Mouse (Mus musculus): ENCODE measurements at regions not wholly inside any gene's neighbourhood (a gene's known extent, or its start where the extent isn't known, plus 50 kb on each side); places are given as distances from the start of the nearest gene placed in this dataset.
"Not testable (repeated sequence)": the region's sequence is repeated elsewhere in the genome, so short reads cannot be mapped to it uniquely, and the experiment has no call there.

DNA sequence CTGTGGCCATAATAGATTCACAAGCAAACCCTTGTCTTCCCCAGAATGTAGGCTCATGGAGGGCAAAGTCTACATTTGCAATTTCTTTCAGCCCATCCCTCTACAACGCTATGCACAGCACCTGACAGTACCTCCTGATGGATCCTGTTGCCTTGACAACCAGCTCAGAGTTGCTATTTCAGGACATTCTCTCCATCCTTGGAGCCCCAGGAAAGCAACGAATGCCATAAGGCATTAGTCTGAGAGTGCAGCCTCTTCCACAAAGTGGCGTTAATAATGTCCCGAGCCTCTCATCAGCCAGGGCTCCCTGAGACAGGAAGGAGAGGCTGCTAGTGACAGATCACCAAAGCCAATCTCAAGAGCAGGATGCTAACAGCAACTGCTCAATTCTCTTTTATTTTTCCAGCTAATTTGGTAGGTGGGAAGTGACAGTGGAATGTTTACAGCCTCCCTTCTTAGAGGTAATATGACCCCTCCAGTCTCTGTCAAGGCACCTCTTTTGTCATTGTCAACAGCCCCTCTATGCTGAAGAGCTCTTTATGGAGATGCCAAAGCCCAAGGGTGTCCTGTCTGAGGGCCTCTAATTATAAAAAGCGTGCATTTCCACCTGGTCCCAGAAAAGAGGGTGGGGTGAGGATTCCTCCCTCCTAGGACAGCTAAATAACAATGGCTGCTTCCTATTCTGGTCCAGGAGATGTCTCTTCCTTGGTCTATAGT lies 174.2 kb upstream of the Castor2 start:
- H3K27ac ChIP-seq, result no peak overlapping the region
- H3K9me3 ChIP-seq, result no peaks in the 10 kb centered on the region
- DNase-seq (ENCODE audit: low spot score), result no peak

DNA sequence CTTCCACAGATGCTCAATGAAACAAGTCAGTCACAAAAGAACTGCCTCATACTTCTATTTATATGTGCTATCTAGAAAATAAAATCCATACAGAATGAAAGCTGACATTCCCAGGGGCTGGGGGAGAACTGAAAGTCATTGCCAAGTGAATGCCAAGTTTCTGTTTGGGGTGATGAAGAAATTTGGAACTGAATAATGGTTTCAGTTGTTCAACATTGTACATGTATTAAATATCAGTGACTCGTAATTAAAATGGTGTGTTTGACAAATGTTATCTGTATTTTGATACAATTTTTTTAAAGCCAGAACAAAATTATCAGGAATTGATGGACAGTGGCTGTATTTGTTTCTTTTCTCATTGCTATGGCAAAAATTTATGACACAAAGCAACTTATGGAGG lies 177.3 kb upstream of the Castor2 start:
- 90% methylated on average over 1 of the region's 1 CpGs for WGBS
- Histone ChIP-seq H3K27ac (no peak overlapping the region), H3K36me3 (no peaks in the 10 kb centered on the region), H3K4me1 (replicated peaks) (peaks cover 4% of the 10 kb centered on the region; the same call in 1 of the 2 replicates), H3K4me3 (no peak overlapping the region), H3K27me3 (ENCODE audit: insufficient read depth, poor library complexity, severe bottlenecking) (no peaks in the 10 kb centered on the region), H3K9me3 (no peaks in the 10 kb centered on the region)
- DNase-seq (ENCODE audit: low spot score), result no peak

More for the DNA sequence above, 174.2 kb upstream of the Castor2 start:
- 60% methylated on average over 5 of the region's 5 CpGs for WGBS
- Histone ChIP-seq H3K4me1 (replicated peaks) (peaks cover 4% of the 10 kb centered on the region; the same call in 1 of the 2 replicates), H3K4me3 (no peak overlapping the region), H3K27me3 (ENCODE audit: insufficient read depth, poor library complexity, severe bottlenecking) (no peaks in the 10 kb centered on the region), H3K36me3 (no peaks in the 10 kb centered on the region)

DNA sequence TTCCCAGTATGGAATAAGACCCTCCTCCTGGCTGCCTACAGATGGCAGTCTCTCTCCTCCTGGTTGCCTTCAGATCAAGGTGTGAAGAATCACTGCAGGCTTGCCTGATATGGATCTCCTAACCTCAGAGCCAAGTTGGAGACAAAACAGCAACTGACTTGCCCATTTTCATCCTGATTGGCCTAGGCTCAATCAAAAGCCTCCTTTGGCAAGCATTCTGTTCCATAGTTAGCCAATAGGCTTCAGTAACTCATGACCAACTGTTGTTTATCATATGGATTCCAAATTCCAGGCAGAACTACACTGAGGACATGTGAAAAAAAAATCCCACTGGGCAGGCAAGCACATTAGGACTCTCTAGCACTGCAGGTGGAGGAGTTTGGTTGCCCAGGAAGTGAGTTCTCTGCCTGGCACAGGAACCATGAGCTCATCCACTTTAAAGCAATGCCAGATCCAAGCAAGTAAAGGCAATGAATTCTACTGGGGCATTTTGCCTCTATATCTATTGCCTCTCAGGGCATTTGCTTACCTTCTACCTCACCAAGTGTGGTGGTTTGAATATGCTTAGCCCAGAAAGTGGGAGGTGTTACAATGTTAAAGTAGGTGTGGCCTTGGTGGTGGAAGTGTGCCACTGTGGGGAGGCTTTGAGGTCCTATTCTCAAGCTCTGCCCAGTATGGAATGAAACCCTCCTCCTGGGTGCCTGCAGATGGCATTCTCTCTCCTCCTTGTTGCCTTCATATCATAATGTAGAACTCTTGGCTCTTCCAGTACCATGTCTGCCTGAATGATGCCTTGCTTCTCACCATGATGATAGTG lies 183.6 kb upstream of the Castor2 start:
- no peak for DNase-seq (ENCODE audit: low spot score)
- Histone ChIP-seq H3K36me3 (no peaks in the 10 kb centered on the region), H3K4me3 (no peak overlapping the region), H3K4me1 (replicated peaks) (no peaks in the 10 kb centered on the region), H3K9me3 (no peaks in the 10 kb centered on the region), H3K27ac (no peak overlapping the region), H3K27me3 (ENCODE audit: insufficient read depth, poor library complexity, severe bottlenecking) (no peaks in the 10 kb centered on the region)

DNA sequence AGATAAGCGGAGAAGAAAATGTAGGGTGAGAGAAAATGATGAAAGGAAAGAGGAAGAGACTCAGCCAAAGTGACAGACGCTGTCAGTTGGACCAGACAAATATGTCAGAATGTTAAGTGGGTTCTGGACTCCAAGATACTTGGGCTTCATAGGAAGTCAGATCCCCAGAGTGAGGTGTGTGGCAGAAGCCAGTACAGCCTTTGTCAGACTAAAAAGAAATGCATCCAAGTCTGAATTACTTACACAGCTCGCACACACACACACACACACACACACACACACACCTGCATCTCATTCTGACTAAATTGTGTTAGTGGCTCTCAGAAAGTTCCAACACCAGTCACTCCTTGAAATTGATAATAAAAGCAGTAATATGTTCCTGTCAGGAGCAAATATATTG lies 192.1 kb upstream of the Castor2 start:
- H3K4me1 ChIP-seq (replicated peaks), result no peaks in the 10 kb centered on the region
- no peak overlapping the region for H3K4me3 ChIP-seq
- no peaks in the 10 kb centered on the region for H3K9me3 ChIP-seq
- DNase-seq (ENCODE audit: low spot score), result no peak
- no peaks in the 10 kb centered on the region for H3K36me3 ChIP-seq
- H3K27ac ChIP-seq, result no peak overlapping the region
- WGBS, result 84% methylated on average over 3 of the region's 3 CpGs
- H3K27me3 ChIP-seq (ENCODE audit: insufficient read depth, poor library complexity, severe bottlenecking), result no peaks in the 10 kb centered on the region

DNA sequence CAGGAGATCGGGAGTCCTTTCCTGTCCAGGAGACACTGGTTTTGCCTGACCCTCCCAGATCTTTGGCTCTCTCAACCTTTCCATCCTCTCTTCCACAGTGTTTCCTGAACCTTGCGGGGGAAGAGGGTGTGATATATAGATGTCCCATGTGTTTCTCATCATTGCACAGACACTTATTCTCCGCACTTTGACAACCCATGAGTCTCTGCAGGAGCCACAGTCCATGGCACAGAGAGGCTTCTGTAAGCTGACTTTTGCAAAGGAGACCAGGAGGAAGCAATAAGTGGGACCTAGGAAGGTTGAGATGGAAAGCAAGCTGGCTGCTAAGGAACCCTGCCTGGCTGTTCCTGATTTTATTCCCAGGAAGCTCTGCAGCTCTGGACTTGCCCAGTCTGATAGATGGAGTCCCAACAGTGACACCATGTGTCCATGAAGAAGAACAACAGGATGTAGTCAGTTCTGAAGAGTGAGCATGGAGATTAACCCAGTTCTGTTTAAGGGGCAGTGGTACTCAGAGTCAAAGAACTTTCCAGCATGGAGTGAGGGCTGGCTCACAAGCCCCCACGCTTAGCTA lies 201.4 kb upstream of the Castor2 start:
- H3K36me3 ChIP-seq, result no peaks in the 10 kb centered on the region
- no peaks in the 10 kb centered on the region for H3K4me1 ChIP-seq (replicated peaks)
- 81% methylated on average over 4 of the region's 4 CpGs for WGBS
- H3K27ac ChIP-seq, result no peak overlapping the region
- no peak overlapping the region for H3K4me3 ChIP-seq
- no peaks in the 10 kb centered on the region for H3K9me3 ChIP-seq
- peak; percentile 6 for DNase-seq (ENCODE audit: low spot score)
- H3K27me3 ChIP-seq (ENCODE audit: insufficient read depth, poor library complexity, severe bottlenecking), result no peaks in the 10 kb centered on the region

DNA sequence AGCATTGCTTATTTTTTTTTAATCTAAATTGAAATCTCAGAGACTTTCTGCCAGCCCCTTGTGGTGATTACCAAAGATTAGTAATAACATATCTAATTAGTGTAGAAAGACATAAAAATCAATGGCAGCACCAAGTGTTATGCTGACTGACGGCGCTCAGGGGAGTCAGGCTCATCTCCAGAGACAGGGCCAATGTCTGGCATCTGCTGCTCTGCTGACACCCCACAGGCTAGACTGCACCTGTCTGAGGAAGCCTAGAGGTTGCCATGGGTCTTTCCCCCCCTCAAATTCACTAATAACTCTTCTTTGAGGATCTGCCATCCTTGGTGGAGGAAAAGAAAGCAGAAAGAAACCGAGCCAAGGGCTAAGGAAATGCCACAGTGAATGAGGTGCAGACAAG lies 208.8 kb upstream of the Castor2 start:
- Histone ChIP-seq H3K27me3 (ENCODE audit: insufficient read depth, poor library complexity, severe bottlenecking) (no peaks in the 10 kb centered on the region; the same call in 1 of the 2 replicates), H3K4me1 (replicated peaks) (no peaks in the 10 kb centered on the region; the same call in 1 of the 2 replicates), H3K4me3 (no peak overlapping the region), H3K36me3 (no peaks in the 10 kb centered on the region), H3K27ac (no peak overlapping the region), H3K9me3 (no peaks in the 10 kb centered on the region)
- WGBS, result 80% methylated on average over 3 of the region's 3 CpGs
- no peak for DNase-seq (ENCODE audit: low spot score)

DNA sequence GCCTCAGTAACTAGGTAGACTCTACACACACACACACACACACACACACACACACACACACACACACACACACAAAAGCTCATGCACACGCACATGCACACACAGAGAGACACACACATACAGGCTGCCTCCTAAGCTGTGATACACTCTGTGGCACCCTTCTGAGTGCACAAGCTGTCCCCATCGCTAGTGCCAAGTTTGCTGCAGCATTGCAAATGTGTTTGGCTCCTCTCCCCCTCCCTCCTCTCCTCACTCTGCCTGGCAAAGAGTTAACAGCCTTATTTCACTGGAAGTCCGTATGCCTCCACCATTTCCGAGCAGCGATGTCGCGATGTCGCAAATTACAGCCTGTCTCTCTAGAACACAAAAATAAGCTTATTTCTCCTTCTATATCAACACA lies 209.7 kb upstream of the Castor2 start:
- Histone ChIP-seq H3K27me3 (ENCODE audit: insufficient read depth, poor library complexity, severe bottlenecking) (no peaks in the 10 kb centered on the region; the same call in 1 of the 2 replicates), H3K36me3 (no peaks in the 10 kb centered on the region), H3K4me3 (no peak overlapping the region), H3K4me1 (replicated peaks) (peaks cover 9% of the 10 kb centered on the region), H3K9me3 (no peaks in the 10 kb centered on the region), H3K27ac (no peak overlapping the region)
- DNase-seq (ENCODE audit: low spot score), result no peak
- 87% methylated on average over 8 of the region's 8 CpGs for WGBS

DNA sequence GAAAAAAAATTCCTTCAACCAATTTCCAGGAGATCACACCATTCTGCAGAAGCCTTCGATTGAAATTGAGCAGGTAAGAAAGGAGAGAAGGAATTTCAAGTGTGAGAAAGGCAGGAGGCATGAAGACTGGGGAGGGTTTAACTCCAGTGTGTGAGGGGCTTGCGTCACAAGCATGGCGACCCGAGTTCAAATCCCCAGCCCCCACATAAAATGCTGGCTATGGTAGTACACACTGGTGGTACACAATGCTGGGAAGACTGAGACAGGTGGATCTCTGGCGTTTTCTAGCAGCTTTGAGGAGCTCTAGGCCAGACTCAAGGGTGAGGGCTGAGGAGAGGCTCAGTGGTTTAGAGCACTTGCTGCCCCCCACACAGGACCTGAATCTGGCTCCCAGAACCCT lies 214.0 kb upstream of the Castor2 start:
- H3K27ac ChIP-seq, result peak overlapping the region; percentile 79
- WGBS, result 83% methylated on average over 5 of the region's 5 CpGs

DNA sequence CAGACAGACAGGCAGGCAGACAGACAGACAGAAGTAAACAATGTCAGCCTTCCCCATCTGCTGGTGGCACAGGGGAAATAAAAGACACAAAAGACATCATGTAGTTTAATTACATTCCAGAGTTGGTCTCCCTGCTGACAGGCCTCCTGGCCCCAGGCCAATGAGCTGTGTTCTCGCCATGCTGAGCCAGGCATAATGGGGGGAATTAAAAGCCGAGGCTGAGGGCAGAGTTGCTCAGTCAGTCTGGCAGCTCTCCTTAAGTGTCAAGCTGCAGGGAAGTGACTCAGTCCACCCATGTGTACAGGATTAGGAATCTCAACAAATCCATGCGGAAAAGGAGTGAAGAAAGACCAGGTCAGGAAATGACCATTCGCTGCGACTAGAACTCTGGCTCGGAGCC lies 214.5 kb upstream of the Castor2 start:
- DNase-seq (ENCODE audit: low spot score), result peak; percentile 69
- Histone ChIP-seq H3K4me1 (replicated peaks) (peaks cover 16% of the 10 kb centered on the region), H3K4me3 (no peak overlapping the region), H3K9me3 (no peaks in the 10 kb centered on the region), H3K36me3 (no peaks in the 10 kb centered on the region), H3K27ac (peak overlapping the region; percentile 79), H3K27me3 (ENCODE audit: insufficient read depth, poor library complexity, severe bottlenecking) (no peaks in the 10 kb centered on the region)
- WGBS, result 23% methylated on average over 6 of the region's 6 CpGs

More for the DNA sequence above, 214.0 kb upstream of the Castor2 start:
- no peaks in the 10 kb centered on the region for H3K27me3 ChIP-seq (ENCODE audit: insufficient read depth, poor library complexity, severe bottlenecking)
- no peak overlapping the region for H3K4me3 ChIP-seq
- H3K4me1 ChIP-seq (replicated peaks), result peaks cover 16% of the 10 kb centered on the region
- no peak for DNase-seq (ENCODE audit: low spot score)
- no peaks in the 10 kb centered on the region for H3K36me3 ChIP-seq
- no peaks in the 10 kb centered on the region for H3K9me3 ChIP-seq

DNA sequence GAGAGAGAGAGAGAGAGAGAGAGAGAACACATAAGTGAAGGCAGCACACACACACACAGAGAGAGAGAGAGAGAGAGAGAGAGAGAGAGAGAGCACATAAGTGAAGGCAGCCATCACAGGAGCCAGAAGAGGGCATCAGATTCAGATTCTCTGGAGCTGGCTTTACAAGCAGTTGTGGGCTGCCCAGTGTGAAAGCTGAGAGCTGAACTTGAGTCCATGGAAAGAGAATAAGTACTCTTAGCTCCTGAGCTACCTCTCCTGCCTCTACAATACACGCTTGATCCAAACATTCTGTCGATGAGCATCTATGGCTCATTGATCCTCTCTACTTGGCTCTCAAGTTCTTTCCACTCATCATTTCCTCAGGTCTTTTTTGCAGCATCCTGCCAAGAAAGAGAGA lies 214.9 kb upstream of the Castor2 start:
- H3K4me1 ChIP-seq (replicated peaks), result peaks cover 16% of the 10 kb centered on the region
- peak overlapping the region; percentile 79 for H3K27ac ChIP-seq
- H3K9me3 ChIP-seq, result no peaks in the 10 kb centered on the region
- H3K36me3 ChIP-seq, result no peaks in the 10 kb centered on the region
- no peak for DNase-seq (ENCODE audit: low spot score)
- 45% methylated on average over 2 of the region's 2 CpGs for WGBS
- H3K27me3 ChIP-seq (ENCODE audit: insufficient read depth, poor library complexity, severe bottlenecking), result no peaks in the 10 kb centered on the region
- no peak overlapping the region for H3K4me3 ChIP-seq

DNA sequence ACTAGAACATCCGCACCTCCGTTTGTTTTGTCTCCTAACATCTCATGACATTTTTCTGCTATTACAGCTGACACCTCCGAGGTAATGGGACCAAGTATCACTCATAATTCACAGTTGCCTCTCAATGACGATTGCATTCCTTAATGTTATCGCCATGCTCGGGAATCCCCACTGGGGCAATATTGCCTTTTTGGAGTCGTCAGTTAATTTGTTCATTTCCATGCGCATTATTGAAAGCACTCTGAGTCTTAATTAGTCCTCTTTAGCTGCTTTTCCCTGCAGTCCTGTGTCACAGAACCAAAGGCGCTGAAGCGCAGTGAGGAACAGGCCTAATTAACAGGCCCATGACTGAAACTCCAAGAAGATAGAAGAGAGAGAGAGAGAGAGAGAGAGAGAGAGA lies 255.0 kb upstream of the Castor2 start:
- Histone ChIP-seq H3K27me3 (ENCODE audit: insufficient read depth, poor library complexity, severe bottlenecking) (peaks cover 15% of the 10 kb centered on the region), H3K4me1 (replicated peaks) (peaks cover 6% of the 10 kb centered on the region; the same call in 1 of the 2 replicates), H3K36me3 (no peaks in the 10 kb centered on the region), H3K4me3 (no peak overlapping the region), H3K9me3 (no peaks in the 10 kb centered on the region), H3K27ac (no peak overlapping the region)
- 66% methylated on average over 10 of the region's 10 CpGs for WGBS
- DNase-seq (ENCODE audit: low spot score), result no peak

DNA sequence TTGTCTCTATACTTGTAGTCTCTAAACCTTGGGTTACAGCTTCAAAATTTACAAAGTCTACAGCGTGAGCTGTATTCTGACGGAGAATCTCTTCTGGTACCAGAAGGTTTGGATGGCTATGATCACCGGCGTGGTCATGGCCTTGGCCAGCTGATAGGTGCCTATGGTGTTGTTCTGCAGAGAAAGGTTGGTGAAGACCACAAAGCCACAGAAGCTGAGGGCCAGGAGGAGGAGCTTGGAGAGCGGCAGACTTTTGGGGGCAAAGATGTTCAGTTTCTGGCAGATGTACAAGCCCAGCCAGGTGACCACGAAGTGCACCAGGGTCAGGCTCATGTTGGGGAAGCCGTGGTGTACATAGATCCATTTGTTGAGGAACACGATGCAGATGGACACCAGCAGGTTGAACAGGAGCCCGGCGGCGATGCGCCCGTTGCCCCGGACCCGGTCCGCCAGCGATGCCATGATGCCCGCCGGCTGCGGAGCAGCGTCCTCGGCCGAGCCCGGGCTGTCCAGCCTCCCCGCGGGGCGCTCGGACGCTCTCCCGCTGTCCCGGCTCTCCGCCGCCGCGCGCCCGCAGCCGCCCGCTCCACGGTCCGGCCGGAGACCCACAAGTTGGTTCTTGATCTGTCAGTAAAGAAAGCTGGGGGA lies 257.3 kb upstream of the Castor2 start:
- not testable (repeated sequence) for H3K36me3 ChIP-seq; H3K9me3 ChIP-seq; H3K4me1 ChIP-seq (replicated peaks); DNase-seq (ENCODE audit: low spot score); H3K27ac ChIP-seq
- H3K4me3 ChIP-seq, result peak overlapping the region; percentile 35
- peaks cover 15% of the 10 kb centered on the region for H3K27me3 ChIP-seq (ENCODE audit: insufficient read depth, poor library complexity, severe bottlenecking)
- WGBS, result 48% methylated on average over 19 of the region's 42 CpGs

All from hindbrain, embryonic 10.5 days (tissue).